Mouse (Mus musculus): ENCODE measurements around the gene Tmem231. TPM values are rescaled to one million over a fixed set of nuclear protein-coding genes. Genes with fewer than 3 reads are reported as not detected.

Tmem231 gene
- polyA plus RNA-seq, 1 experiment: 4.5 TPM

DNA sequence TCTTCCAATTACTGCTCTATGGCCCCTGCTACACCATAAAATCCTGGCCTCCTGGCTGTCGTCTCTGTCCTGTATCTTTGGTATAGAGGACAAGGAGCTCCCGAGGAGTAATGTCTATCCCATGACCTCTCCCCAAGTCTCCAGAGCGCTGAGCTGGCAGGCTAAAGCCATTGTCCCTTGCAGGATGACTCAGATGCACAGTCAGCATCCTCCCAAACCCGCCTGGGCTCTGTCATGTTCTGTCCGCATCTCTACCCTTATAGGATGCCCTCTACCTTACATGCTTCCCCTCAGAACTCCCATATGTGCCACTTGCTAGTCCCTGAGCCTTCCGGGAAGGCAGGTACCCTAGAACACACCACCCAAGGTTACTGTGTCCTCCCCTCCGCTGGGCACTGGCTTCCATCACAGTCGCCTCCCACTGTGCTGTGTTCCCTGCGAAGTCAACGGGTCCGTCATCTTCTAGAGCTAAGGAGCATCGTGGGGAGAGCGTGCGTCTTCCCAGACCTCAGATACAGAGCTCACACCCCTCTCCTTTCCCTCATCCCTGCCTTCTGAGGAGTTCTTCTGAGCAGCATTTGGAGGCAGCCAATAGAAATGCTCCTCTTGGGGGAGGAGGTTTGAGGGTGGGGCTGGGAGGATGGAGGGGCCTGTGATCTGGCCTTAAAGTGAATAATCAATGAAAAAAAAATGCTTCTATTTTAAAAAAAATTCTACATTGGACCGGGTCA, 27.1 kb upstream of the Tmem231 start:
- no peaks in the 10 kb centered on the region for H3K79me2 ChIP-seq (ENCODE audit: control insufficient read depth, insufficient read depth)
- no peak overlapping the region for H3ac ChIP-seq (ENCODE audit: control insufficient read depth, insufficient read length)
- TF ChIP-seq MYOG (IDR thresholded peaks at IDR 0.05; ENCODE audit: control insufficient read depth in 1 of 3, insufficient read depth in 1 of 3, insufficient read length in 2 of 3, low read depth in 2 of 3) (no peak), USF1 (IDR thresholded peaks at IDR 0.05; ENCODE audit: low read depth) (no peak), SRF (IDR thresholded peaks at IDR 0.05; ENCODE audit: control insufficient read depth, insufficient read length, low read depth) (no peak), POLR2A (IDR thresholded peaks at IDR 0.05; ENCODE audit: insufficient read length, low read depth) (no peak), REST (IDR thresholded peaks at IDR 0.05; ENCODE audit: insufficient read depth, insufficient read length) (no peak), TCF3 (IDR thresholded peaks at IDR 0.05; ENCODE audit: insufficient read length, low read depth) (no peak), MAX (IDR thresholded peaks at IDR 0.05; ENCODE audit: low read depth) (no peak)
- H3K4me3 ChIP-seq: no peak overlapping the region
- H3K4me2 ChIP-seq (ENCODE audit: low read depth): no peak overlapping the region
- no peaks in the 10 kb centered on the region for H3K27me3 ChIP-seq (ENCODE audit: control insufficient read depth, insufficient read depth, insufficient read length)
- H3K36me3 ChIP-seq (ENCODE audit: control insufficient read depth, insufficient read depth): peaks cover 11% of the 10 kb centered on the region

DNA sequence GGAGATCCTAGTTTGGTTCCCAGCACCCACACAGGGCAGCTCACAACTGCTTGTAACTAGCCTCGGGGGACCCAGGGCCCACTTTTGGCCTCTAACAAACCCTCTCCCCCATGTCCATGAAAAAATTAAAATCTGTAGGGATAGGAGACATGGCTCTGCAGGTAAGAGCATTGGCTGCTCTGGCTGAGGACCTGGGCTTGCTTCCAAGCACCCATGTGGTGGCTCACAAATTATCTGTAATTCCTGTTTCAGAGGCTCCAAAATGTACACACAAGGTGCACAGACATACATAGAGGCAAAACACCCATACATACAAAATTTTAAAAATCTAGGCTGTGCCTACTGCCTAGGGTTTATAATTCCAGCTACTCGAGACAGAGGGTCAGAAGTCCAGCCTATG, 23.6 kb upstream of the Tmem231 start:
- Histone ChIP-seq H3K4me2 (ENCODE audit: low read depth) (no peak overlapping the region), H3K36me3 (ENCODE audit: control insufficient read depth, insufficient read depth) (peaks cover 23% of the 10 kb centered on the region), H3K27me3 (ENCODE audit: control insufficient read depth, insufficient read depth, insufficient read length) (no peaks in the 10 kb centered on the region), H3K4me3 (no peak overlapping the region), H3ac (ENCODE audit: control insufficient read depth, insufficient read length) (no peak overlapping the region), H3K79me2 (ENCODE audit: control insufficient read depth, insufficient read depth) (no peaks in the 10 kb centered on the region)
- TF ChIP-seq POLR2AphosphoS2 (IDR thresholded peaks at IDR 0.05; ENCODE audit: insufficient read length, low read depth): no peak
- TF ChIP-seq SRF (IDR thresholded peaks at IDR 0.05; ENCODE audit: control insufficient read depth, insufficient read length, low read depth): no peak
- TF ChIP-seq CEBPB (IDR thresholded peaks at IDR 0.05; ENCODE audit: insufficient read depth, poor library complexity, severe bottlenecking): no peak
- TF ChIP-seq MAX (IDR thresholded peaks at IDR 0.05; ENCODE audit: low read depth): no peak
- TF ChIP-seq USF1 (IDR thresholded peaks at IDR 0.05; ENCODE audit: low read depth): no peak
- TF ChIP-seq TCF12 (IDR thresholded peaks at IDR 0.05; ENCODE audit: insufficient read depth, poor library complexity, severe bottlenecking): no peak
- TF ChIP-seq TCF3 (IDR thresholded peaks at IDR 0.05; ENCODE audit: insufficient read length, low read depth): no peak
- TF ChIP-seq MYOG (IDR thresholded peaks at IDR 0.05; ENCODE audit: control insufficient read depth in 1 of 3, insufficient read depth in 1 of 3, insufficient read length in 2 of 3, low read depth in 2 of 3): no peak
- TF ChIP-seq MYOD1 (IDR thresholded peaks at IDR 0.05; ENCODE audit: control insufficient read depth in 1 of 3, insufficient read length in 2 of 3, low read depth in 2 of 3): no peak
- no peak for TF ChIP-seq REST (IDR thresholded peaks at IDR 0.05; ENCODE audit: insufficient read depth, insufficient read length)
- TF ChIP-seq E2F4 (IDR thresholded peaks at IDR 0.05; ENCODE audit: insufficient read depth): no peak
- TF ChIP-seq POLR2A (IDR thresholded peaks at IDR 0.05; ENCODE audit: insufficient read length, low read depth): no peak

DNA sequence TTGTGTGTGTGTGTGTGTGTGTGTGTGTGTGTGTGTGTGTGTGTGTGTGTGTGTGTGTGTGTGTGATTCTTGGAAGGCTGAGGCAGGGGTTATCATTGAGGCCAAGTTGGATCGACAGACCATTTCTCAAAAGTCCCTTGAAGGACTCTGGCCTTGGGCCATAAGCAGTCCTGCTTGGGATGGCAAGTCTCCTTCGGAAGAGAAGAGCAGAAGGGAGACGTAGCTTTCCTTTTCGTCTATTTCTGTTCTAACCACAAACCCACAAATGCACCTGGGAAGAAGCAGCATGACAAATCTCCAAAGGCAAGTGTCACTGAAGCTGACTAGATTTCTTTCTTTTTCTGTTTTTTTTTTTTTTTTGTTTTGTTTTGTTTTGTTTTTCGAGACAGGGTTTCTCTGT, 22.2 kb upstream of the Tmem231 start:
- Histone ChIP-seq H3K4me3 (no peak overlapping the region), H3ac (ENCODE audit: control insufficient read depth, insufficient read length) (no peak overlapping the region), H3K79me2 (ENCODE audit: control insufficient read depth, insufficient read depth) (no peaks in the 10 kb centered on the region), H3K36me3 (ENCODE audit: control insufficient read depth, insufficient read depth) (peaks cover 28% of the 10 kb centered on the region), H3K4me2 (ENCODE audit: low read depth) (no peak overlapping the region), H3K27me3 (ENCODE audit: control insufficient read depth, insufficient read depth, insufficient read length) (no peaks in the 10 kb centered on the region)
- TF ChIP-seq MAX (IDR thresholded peaks at IDR 0.05; ENCODE audit: low read depth): no peak
- no peak for TF ChIP-seq CEBPB (IDR thresholded peaks at IDR 0.05; ENCODE audit: insufficient read depth, poor library complexity, severe bottlenecking)
- TF ChIP-seq MYOD1 (IDR thresholded peaks at IDR 0.05; ENCODE audit: control insufficient read depth in 1 of 3, insufficient read length in 2 of 3, low read depth in 2 of 3): no peak
- no peak for TF ChIP-seq TCF3 (IDR thresholded peaks at IDR 0.05; ENCODE audit: insufficient read length, low read depth)
- no peak for TF ChIP-seq TCF12 (IDR thresholded peaks at IDR 0.05; ENCODE audit: insufficient read depth, poor library complexity, severe bottlenecking)
- no peak for TF ChIP-seq MYOG (IDR thresholded peaks at IDR 0.05; ENCODE audit: control insufficient read depth in 1 of 3, insufficient read depth in 1 of 3, insufficient read length in 2 of 3, low read depth in 2 of 3)
- no peak for TF ChIP-seq REST (IDR thresholded peaks at IDR 0.05; ENCODE audit: insufficient read depth, insufficient read length)
- TF ChIP-seq E2F4 (IDR thresholded peaks at IDR 0.05; ENCODE audit: insufficient read depth): no peak
- TF ChIP-seq POLR2AphosphoS2 (IDR thresholded peaks at IDR 0.05; ENCODE audit: insufficient read length, low read depth): no peak
- no peak for TF ChIP-seq USF1 (IDR thresholded peaks at IDR 0.05; ENCODE audit: low read depth)
- TF ChIP-seq POLR2A (IDR thresholded peaks at IDR 0.05; ENCODE audit: insufficient read length, low read depth): no peak
- no peak for TF ChIP-seq SRF (IDR thresholded peaks at IDR 0.05; ENCODE audit: control insufficient read depth, insufficient read length, low read depth)

DNA sequence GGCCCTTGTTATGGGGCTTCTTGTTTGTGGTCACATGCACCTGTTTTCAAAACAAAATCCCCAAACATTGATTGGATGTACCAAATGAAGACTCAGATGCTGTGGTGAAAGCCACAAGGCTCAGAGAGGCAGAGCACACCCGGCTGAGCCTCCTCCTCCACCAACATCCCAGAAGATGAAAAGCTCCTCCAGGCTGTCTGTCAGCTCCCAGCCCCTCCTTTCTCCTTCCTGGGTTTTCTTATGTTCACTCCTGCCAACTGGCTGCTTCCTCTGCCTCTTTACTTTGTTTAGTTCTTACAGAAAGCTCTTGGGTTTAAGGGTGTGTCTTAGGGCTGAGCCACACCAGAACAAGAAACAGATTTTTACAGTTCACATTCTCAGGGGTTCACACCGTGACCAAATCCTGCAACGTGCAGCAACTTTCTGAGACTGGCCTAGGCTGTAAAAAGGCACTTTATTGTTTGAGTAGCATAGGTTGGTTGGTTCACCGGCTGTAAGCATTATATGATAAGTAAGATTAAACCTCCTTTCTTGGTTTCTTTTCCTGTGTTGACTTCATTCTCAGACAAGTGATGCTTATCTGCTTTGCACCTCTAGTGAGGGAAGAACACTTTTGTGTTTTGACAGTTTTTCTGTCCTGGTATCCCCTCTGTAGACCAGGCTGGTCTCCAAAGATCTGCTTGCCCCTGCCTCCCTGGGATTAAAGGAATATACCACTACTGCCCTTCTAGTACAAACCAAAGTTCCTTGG, 21.3 kb upstream of the Tmem231 start:
- peaks cover 28% of the 10 kb centered on the region for H3K36me3 ChIP-seq (ENCODE audit: control insufficient read depth, insufficient read depth)

More for the DNA sequence above, 21.3 kb upstream of the Tmem231 start:
- Histone ChIP-seq H3K27me3 (ENCODE audit: control insufficient read depth, insufficient read depth, insufficient read length) (no peaks in the 10 kb centered on the region), H3ac (ENCODE audit: control insufficient read depth, insufficient read length) (no peak overlapping the region), H3K4me2 (ENCODE audit: low read depth) (no peak overlapping the region), H3K4me3 (no peak overlapping the region), H3K79me2 (ENCODE audit: control insufficient read depth, insufficient read depth) (no peaks in the 10 kb centered on the region)
- TF ChIP-seq USF1 (IDR thresholded peaks at IDR 0.05; ENCODE audit: low read depth) (no peak), TCF12 (IDR thresholded peaks at IDR 0.05; ENCODE audit: insufficient read depth, poor library complexity, severe bottlenecking) (no peak), MYOG (IDR thresholded peaks at IDR 0.05; ENCODE audit: control insufficient read depth in 1 of 3, insufficient read depth in 1 of 3, insufficient read length in 2 of 3, low read depth in 2 of 3) (no peak), MAX (IDR thresholded peaks at IDR 0.05; ENCODE audit: low read depth) (no peak), TCF3 (IDR thresholded peaks at IDR 0.05; ENCODE audit: insufficient read length, low read depth) (no peak), REST (IDR thresholded peaks at IDR 0.05; ENCODE audit: insufficient read depth, insufficient read length) (no peak), SRF (IDR thresholded peaks at IDR 0.05; ENCODE audit: control insufficient read depth, insufficient read length, low read depth) (no peak), MYOD1 (IDR thresholded peaks at IDR 0.05; ENCODE audit: control insufficient read depth in 1 of 3, insufficient read length in 2 of 3, low read depth in 2 of 3) (no peak), POLR2A (IDR thresholded peaks at IDR 0.05; ENCODE audit: insufficient read length, low read depth) (no peak), E2F4 (IDR thresholded peaks at IDR 0.05; ENCODE audit: insufficient read depth) (no peak), POLR2AphosphoS2 (IDR thresholded peaks at IDR 0.05; ENCODE audit: insufficient read length, low read depth) (no peak), CEBPB (IDR thresholded peaks at IDR 0.05; ENCODE audit: insufficient read depth, poor library complexity, severe bottlenecking) (no peak)

All from myocyte (in vitro differentiated cells).